Mouse (Mus musculus) forebrain, postnatal 0 days (tissue): ENCODE results near the gene Gdf9. TPM values are rescaled to one million over a fixed set of nuclear protein-coding genes. Genes with fewer than 3 reads are reported as not detected.

Experiments used
- ATAC-seq: fragments of 200-750 bp; cut with Nextera tagmentation; 2 replicates; pipeline ENCODE4 v1.8.0; 2017; ENCODE audit warnings: mild to moderate bottlenecking, moderate library complexity
- DNase-seq: peaks from one replicate; pipeline ENCODE4 v3.0.0-alpha.2; 2015
- H3K27ac ChIP-seq: fragments of 300-500 bp; sonication (generic); 2 replicates; pipeline ENCODE4 v1.5.1; 2014; ENCODE audit warnings: low read depth, mild to moderate bottlenecking, antibody characterized with exemption, low read length, moderate library complexity, mixed read lengths
- H3K27me3 ChIP-seq: fragments of 300-500 bp; sonication (generic); 2 replicates; pipeline ENCODE4 v1.6.1; 2014; ENCODE audit warnings: mild to moderate bottlenecking, low read length, mixed read lengths; ENCODE audit not compliant: insufficient read depth
- H3K36me3 ChIP-seq: fragments of 300-500 bp; sonication (generic); 2 replicates; pipeline ENCODE4 v1.6.1; 2014; ENCODE audit warnings: mild to moderate bottlenecking, moderate library complexity; ENCODE audit not compliant: insufficient read depth
- H3K4me1 ChIP-seq: fragments of 300-500 bp; sonication (generic); 2 replicates; pipeline ENCODE4 v1.6.1; 2014; ENCODE audit warnings: antibody characterized with exemption; ENCODE audit not compliant: insufficient read depth
- H3K4me2 ChIP-seq: fragments of 300-500 bp; sonication (generic); 2 replicates; pipeline ENCODE4 v1.6.1; 2014; ENCODE audit warnings: low read depth, mild to moderate bottlenecking, moderate library complexity
- H3K4me3 ChIP-seq: fragments of 300-500 bp; sonication (generic); 2 replicates; pipeline ENCODE4 v1.5.1; 2014; ENCODE audit warnings: low read depth, low read length, mixed read lengths
- H3K9ac ChIP-seq: fragments of 300-500 bp; sonication (generic); 2 replicates; pipeline ENCODE4 v1.6.1; 2014; ENCODE audit warnings: mild to moderate bottlenecking
- H3K9me3 ChIP-seq: fragments of 300-500 bp; sonication (generic); 2 replicates; pipeline ENCODE4 v1.6.1; 2016; ENCODE audit warnings: low read length
- CTCF ChIP-seq: sonication (generic); IDR thresholded peaks from 2 replicates; pipeline ENCODE4 v1.5.1; 2016; ENCODE audit warnings: antibody characterized with exemption, control low read depth, low read depth
- WGBS: fragments of 180-500 bp; shearing (Covaris S2); extraction: QIAGEN DNeasy Blood & Tissue Kit; methylation state at CpG from one replicate; pipeline ENCODE4 v1.1.7; 2014; 5-methylcytosine and 5-hydroxymethylcytosine counted together
- polyA plus RNA-seq: library from polyadenylated mRNA; unstranded; fragments of >200 nt; fragmentation: Nextera tagmentation; extraction: Ambion mirVana; gene quantifications from 2 replicates; pipeline ENCODE4 v1.2.1, GENCODE M21; 2015
- total RNA-seq: library from RNA; depleted of rRNA; stranded (reverse); fragments of >200 nt; gene quantifications from 2 replicates; pipeline ENCODE4 v1.2.3, GENCODE M21; 2014

The Gdf9 gene
- total and polyA plus RNA-seq, 2 experiments from 2014 or later, result 0.67 to 2.0 TPM

- H3K4me2 ChIP-seq, result no peak overlapping the region
- no peaks in the 10 kb centered on the region; the same call in 1 of the 2 replicates for H3K27me3 ChIP-seq
- ATAC-seq (no peak), DNase-seq (no peak)
- H3K4me3 ChIP-seq, result no peak overlapping the region
- H3K9ac ChIP-seq, result no peak overlapping the region
- WGBS, result 95% methylated on average over 9 of the region's 9 CpGs
- H3K36me3 ChIP-seq, result no peaks in the 10 kb centered on the region
- H3K9me3 ChIP-seq, result no peaks in the 10 kb centered on the region
- peaks cover 5% of the 10 kb centered on the region; the same call in 1 of the 2 replicates for H3K4me1 ChIP-seq
- no peak overlapping the region for H3K27ac ChIP-seq
- TF ChIP-seq CTCF, result no peak
Measured at GRCm38 (mm10) chr11:53452396-53452795, 21.6 kb downstream of the Gdf9 start.

DNA sequence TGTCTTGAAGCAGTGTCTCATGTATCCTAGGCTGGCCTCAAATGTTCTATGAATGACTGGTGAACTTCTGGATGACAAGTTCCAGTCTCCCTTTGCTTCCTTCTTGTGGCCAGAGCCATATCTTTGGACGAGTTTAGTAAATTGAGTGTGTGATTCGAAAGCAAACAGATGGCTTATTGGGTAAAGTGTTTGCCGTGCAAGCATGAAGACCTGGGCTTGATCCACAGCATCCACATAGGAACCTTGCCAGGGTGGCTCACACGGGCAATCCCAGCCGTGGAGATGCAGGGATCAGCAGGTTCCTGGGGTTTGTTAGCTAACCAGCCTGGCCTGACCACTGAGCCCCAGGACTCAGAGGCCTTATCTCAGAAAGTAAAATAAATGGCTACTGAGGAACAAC is 22.2 kb downstream of the Gdf9 start:
- Histone ChIP-seq H3K27me3 (peaks cover 2% of the 10 kb centered on the region), H3K27ac (no peak overlapping the region), H3K4me1 (peaks cover 5% of the 10 kb centered on the region; the same call in 1 of the 2 replicates), H3K36me3 (no peaks in the 10 kb centered on the region), H3K4me2 (no peak overlapping the region), H3K9me3 (no peaks in the 10 kb centered on the region), H3K9ac (no peak overlapping the region), H3K4me3 (no peak overlapping the region)
- no peak for DNase-seq
- TF ChIP-seq CTCF, result no peak
- ATAC-seq, result no peak
- WGBS, result 84% methylated on average over 5 of the region's 5 CpGs

DNA sequence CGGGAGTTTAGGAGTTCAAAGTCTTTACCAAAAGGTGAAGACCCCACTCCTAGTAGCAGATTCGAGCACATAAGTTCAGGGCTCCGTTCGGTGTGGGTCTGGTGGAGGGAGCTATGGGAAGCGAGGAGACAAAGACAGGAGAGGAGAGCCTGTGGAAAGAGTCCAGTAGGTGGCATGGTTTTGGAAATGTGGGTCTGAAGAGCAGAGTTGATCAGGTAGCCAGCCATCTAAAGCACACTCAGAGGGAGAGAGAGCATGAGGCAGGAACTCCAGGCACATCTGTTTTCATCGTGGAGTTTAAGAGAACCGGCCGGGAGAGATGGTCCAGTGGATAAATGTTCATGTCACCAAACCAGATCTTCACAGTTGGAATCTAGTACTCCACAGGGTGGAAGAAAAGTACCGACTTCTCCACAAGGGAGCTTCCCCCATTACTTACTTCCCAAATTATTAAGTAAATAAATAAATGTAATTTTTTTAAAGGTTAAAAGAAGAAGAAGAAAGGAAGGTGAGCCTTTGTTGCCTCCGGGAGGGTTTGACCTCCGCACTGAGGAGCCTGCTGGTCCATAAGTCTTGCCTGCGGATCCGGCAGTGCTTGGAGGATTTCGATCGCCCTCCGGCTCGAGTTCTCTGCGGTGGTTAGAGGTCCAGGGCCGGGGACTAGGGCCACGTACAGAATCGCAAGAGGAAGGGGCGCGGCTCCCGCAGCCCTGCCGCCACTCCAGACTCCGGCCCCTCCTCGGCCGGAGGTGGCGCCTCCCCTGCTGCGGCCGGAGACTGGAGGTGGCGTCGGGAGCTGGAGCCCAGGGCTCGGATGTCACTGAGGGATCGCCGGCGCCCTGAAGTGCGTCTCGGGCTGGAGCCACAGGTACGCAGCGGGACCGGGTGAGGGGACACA is 25.9 kb downstream of the Gdf9 start, which contains the start of the genes Gm10447 and Shroom1:
Gene Gm10447, minus strand, starts transcription at position 637 of the 898 bp plus-strand sequence.
Gene Shroom1, plus strand, starts transcription at position 732 of the 898 bp plus-strand sequence.
- Histone ChIP-seq H3K27ac (no peak within 1 kb of the TSS), H3K27me3 (peaks cover 8% of the 10 kb centered on the region), H3K36me3 (no peaks in the 10 kb centered on the region), H3K9ac (peak within 1 kb of the TSS; percentile 43), H3K4me3 (peak within 1 kb of the TSS; percentile 43), H3K4me1 (peaks cover 5% of the 10 kb centered on the region; the same call in 1 of the 2 replicates), H3K4me2 (peak within 1 kb of the TSS; percentile 77), H3K9me3 (no peaks in the 10 kb centered on the region)
- peak; percentile 48 for TF ChIP-seq CTCF
- 5% methylated on average over 42 of the region's 42 CpGs for WGBS
- peak; percentile 60 for ATAC-seq
- DNase-seq, result peak; percentile 44

DNA sequence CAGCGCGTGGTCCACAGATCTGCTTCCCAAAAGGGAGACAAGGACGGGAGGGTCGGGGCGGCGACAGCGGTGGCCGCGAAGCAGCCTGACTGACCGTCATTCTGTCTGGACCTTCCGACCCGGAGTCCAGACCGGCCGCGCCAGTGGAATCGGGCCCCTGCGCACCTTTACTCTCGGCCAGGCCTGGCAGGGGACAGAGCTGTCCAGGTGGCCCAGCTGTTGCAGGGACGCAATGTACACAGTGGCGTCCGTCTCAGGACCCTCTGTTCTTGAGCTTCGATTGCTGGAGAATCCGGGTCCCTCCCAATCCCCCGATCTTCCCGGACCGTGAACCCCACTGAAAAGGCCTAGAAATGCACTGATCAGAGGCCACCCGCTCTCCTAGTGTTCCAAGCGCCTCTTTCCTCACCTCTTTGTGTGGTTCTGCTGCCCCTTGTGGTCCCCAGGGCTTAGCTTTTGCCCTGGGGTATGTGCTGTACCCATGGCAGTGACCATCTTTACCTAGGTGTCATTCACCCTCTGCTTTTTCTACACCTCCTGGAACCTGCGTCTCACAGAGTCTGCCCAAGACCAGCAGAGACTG is 26.6 kb downstream of the Gdf9 start:
- Histone ChIP-seq H3K27me3 (peaks cover 11% of the 10 kb centered on the region), H3K4me3 (peak overlapping the region; percentile 43), H3K4me2 (peak overlapping the region; percentile 77), H3K9ac (peak overlapping the region; percentile 43), H3K9me3 (no peaks in the 10 kb centered on the region), H3K36me3 (no peaks in the 10 kb centered on the region), H3K27ac (no peak overlapping the region), H3K4me1 (peaks cover 5% of the 10 kb centered on the region; the same call in 1 of the 2 replicates)
- peak; percentile 21; the same call in 1 of the 2 replicates for TF ChIP-seq CTCF
- DNase-seq (no peak), ATAC-seq (peak; percentile 42; the same call in 1 of the 2 replicates)
- 9% methylated on average over 29 of the region's 29 CpGs for WGBS

GRCm38 (mm10) chr11:53458996-53459395 is 28.2 kb downstream of the Gdf9 start:
- no peaks in the 10 kb centered on the region for H3K36me3 ChIP-seq
- 79% methylated on average over 3 of the region's 3 CpGs for WGBS
- no peak overlapping the region for H3K9ac ChIP-seq
- no peak for TF ChIP-seq CTCF
- H3K27me3 ChIP-seq, result peaks cover 22% of the 10 kb centered on the region
- H3K4me2 ChIP-seq, result no peak overlapping the region
- no peak for ATAC-seq
- no peak overlapping the region for H3K27ac ChIP-seq
- DNase-seq, result no peak
- H3K4me3 ChIP-seq, result no peak overlapping the region
- peaks cover 5% of the 10 kb centered on the region; the same call in 1 of the 2 replicates for H3K4me1 ChIP-seq
- H3K9me3 ChIP-seq, result no peaks in the 10 kb centered on the region

DNA sequence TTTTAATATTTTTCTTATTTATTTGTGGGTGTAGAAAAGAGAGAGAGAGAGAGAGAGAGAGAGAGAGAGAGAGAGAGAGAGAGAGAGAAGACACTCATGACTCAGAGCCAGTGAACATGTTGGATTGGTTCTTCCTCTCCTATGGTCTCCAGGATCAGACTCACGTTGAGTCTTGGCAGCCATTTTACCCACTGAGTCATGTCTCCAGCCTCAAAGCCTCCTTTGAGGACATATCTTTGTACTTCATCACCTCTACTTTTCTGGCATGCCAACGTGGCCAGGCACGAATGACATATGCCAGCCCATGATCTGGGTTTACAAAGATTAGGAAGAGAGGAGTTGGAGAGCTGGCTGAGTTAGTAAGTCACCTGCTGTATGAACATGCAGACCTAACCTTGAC is 29.4 kb downstream of the Gdf9 start:
- Histone ChIP-seq H3K9me3 (no peaks in the 10 kb centered on the region), H3K36me3 (no peaks in the 10 kb centered on the region), H3K27me3 (peaks cover 33% of the 10 kb centered on the region), H3K27ac (no peak overlapping the region), H3K4me1 (peaks cover 5% of the 10 kb centered on the region; the same call in 1 of the 2 replicates), H3K9ac (no peak overlapping the region), H3K4me2 (no peak overlapping the region), H3K4me3 (no peak overlapping the region)
- no peak for TF ChIP-seq CTCF
- 82% methylated on average over 3 of the region's 3 CpGs for WGBS
- no peak for ATAC-seq
- no peak for DNase-seq
